Mouse (Mus musculus) embryonic facial prominence, embryonic 12.5 days (tissue): ENCODE measurements at regions not wholly inside any gene's neighbourhood (a gene's known extent, or its start where the extent isn't known, plus 50 kb on each side); places are given as distances from the start of the nearest gene placed in this dataset.

Experiments
- ATAC-seq: fragments of 200-750 bp; cut with Nextera tagmentation; 2 replicates; pipeline ENCODE4 v1.8.0; 2017; ENCODE audit not compliant: insufficient number of reproducible peaks, insufficient read depth, low FRiP score, low TSS enrichment
- H3K27ac ChIP-seq: fragments of 300-500 bp; sonication (generic); 2 replicates; pipeline ENCODE4 v1.5.1; 2016; ENCODE audit warnings: mild to moderate bottlenecking
- H3K27me3 ChIP-seq: fragments of 300-500 bp; sonication (generic); 2 replicates; pipeline ENCODE4 v1.6.1; 2016; ENCODE audit warnings: mild to moderate bottlenecking, moderate library complexity
- H3K36me3 ChIP-seq: fragments of 300-500 bp; sonication (generic); 2 replicates; pipeline ENCODE4 v1.6.1; 2016; ENCODE audit warnings: mild to moderate bottlenecking
- H3K4me1 ChIP-seq: fragments of 300-500 bp; sonication (generic); 2 replicates; pipeline ENCODE4 v1.6.1; 2016
- H3K4me2 ChIP-seq: fragments of 300-500 bp; sonication (generic); replicated peaks from 2 replicates; pipeline ENCODE4 v1.6.1; 2016; ENCODE audit warnings: mild to moderate bottlenecking, moderate library complexity
- H3K4me3 ChIP-seq: fragments of 300-500 bp; sonication (generic); 2 replicates; pipeline ENCODE4 v1.5.1; 2016; ENCODE audit warnings: mild to moderate bottlenecking
- H3K9ac ChIP-seq: fragments of 300-500 bp; sonication (generic); 2 replicates; pipeline ENCODE4 v1.6.1; 2016; ENCODE audit warnings: mild to moderate bottlenecking, moderate library complexity
- H3K9me3 ChIP-seq: fragments of 300-500 bp; sonication (generic); 2 replicates; pipeline ENCODE4 v1.6.1; 2016; ENCODE audit warnings: mild to moderate bottlenecking, moderate library complexity
- WGBS: fragments of 180-500 bp; shearing (Covaris S2); methylation state at CpG from one replicate; pipeline ENCODE4 v1.1.7; 2016; 5-methylcytosine and 5-hydroxymethylcytosine counted together

DNA sequence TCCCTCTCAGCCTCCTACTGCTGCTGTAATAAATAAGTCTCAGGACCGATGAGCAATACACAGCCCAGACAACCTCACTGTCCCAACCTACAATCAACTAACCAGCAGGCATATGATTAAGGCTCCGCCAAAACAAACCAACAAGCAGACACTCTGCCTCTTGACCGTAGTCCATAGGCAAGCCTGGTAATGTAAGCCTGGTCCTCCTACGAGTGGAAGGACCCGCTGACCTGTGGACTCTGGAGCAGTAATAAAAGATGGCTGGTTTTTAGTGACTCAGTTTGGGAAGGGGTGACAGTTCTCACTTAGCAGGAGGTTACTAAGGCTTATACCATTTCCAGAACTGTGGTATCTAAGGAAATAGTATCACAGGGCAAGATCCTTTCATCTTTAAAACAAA is 53.4 kb downstream of the Gm47996 start:
- Histone ChIP-seq H3K4me1 (0 out of 2 replicates have a peak, but pooled peaks cover 6% of the 10 kb centered on the region), H3K36me3 (no peaks in the 10 kb centered on the region), H3K4me2 (no peak overlapping the region), H3K4me3 (no peak overlapping the region), H3K9ac (no peak overlapping the region), H3K9me3 (no peaks in the 10 kb centered on the region), H3K27ac (no peak overlapping the region), H3K27me3 (no peaks in the 10 kb centered on the region)
- WGBS, result 76% methylated on average over 5 of the region's 5 CpGs
- ATAC-seq, result no peak

DNA sequence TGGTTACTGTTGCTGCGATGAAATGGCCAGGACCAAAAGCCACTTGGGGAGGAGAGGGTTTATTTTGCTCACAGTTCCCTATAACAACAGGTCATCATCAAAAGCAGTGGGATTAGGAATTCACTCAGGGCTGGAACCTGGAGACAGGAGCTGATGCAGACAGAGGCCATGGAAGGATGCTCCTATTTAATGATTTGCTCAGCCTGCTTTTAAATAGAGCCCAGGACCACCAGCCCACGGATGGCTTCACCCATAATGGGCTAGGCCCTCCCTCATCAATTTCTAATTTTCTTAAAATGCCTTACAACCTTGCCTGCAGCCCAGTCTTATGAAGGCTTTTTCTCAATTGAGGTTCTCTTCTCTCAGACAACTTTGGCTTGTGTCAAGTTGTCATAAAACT is 53.9 kb downstream of the Gm47996 start:
- WGBS, result 66% methylated on average over 2 of the region's 2 CpGs
- H3K4me1 ChIP-seq, result 0 out of 2 replicates have a peak, but pooled peaks cover 3% of the 10 kb centered on the region

DNA sequence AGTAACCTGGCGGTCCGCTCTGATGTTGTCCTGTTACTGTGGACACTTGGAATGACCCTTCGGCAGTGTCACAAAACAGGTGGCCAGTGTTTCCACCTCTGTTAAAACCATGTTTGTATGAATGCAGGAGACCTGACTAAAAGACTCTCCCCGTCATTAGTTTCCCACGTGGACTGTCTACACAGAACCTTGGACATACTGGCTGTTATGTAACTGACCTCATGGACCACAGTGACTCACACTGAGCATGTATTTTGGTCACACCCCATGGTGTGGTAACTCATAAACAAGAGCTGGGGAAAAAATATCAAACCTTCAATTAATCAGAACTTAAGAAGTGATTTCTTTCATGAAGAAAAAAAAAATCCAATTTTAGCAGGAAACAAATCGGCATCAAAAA is 54.9 kb downstream of the Gm47996 start:
- WGBS, result 94% methylated on average over 6 of the region's 6 CpGs
- H3K9me3 ChIP-seq, result no peaks in the 10 kb centered on the region
- no peak overlapping the region for H3K4me3 ChIP-seq
- H3K4me2 ChIP-seq, result no peak overlapping the region
- H3K4me1 ChIP-seq, result no peaks in the 10 kb centered on the region
- H3K9ac ChIP-seq, result no peak overlapping the region
- no peaks in the 10 kb centered on the region for H3K36me3 ChIP-seq
- no peaks in the 10 kb centered on the region for H3K27me3 ChIP-seq
- no peak for ATAC-seq
- H3K27ac ChIP-seq, result no peak overlapping the region

More for the DNA sequence above, 53.9 kb downstream of the Gm47996 start:
- Histone ChIP-seq H3K36me3 (no peaks in the 10 kb centered on the region), H3K4me3 (no peak overlapping the region), H3K4me2 (no peak overlapping the region), H3K9ac (no peak overlapping the region), H3K9me3 (no peaks in the 10 kb centered on the region), H3K27me3 (no peaks in the 10 kb centered on the region), H3K27ac (no peak overlapping the region)
- ATAC-seq, result no peak

DNA sequence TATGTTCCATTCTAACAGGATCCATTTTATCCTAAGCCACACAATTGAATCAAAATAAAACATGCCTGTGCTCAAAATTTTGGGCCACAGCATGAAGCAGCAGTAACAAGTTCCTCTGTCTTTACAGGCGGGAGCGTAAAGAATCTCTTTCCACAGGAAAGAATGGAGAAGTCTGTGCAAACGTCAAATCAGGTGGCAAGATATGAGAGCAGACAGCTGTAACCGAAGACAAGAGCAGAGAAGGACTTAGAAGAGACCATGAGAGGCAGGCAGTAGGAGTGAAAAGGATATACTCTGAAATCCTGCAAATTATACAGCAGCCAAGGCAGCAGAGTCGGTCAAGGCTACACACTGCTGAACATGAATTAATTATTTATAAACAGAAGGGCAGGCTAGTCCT is 55.7 kb downstream of the Gm47996 start:
- H3K4me2 ChIP-seq, result no peak overlapping the region
- no peaks in the 10 kb centered on the region for H3K9me3 ChIP-seq
- no peaks in the 10 kb centered on the region for H3K4me1 ChIP-seq
- WGBS, result 63% methylated on average over 5 of the region's 5 CpGs
- no peaks in the 10 kb centered on the region for H3K27me3 ChIP-seq
- H3K36me3 ChIP-seq, result no peaks in the 10 kb centered on the region
- H3K9ac ChIP-seq, result no peak overlapping the region
- H3K4me3 ChIP-seq, result no peak overlapping the region
- no peak overlapping the region for H3K27ac ChIP-seq
- no peak for ATAC-seq

DNA sequence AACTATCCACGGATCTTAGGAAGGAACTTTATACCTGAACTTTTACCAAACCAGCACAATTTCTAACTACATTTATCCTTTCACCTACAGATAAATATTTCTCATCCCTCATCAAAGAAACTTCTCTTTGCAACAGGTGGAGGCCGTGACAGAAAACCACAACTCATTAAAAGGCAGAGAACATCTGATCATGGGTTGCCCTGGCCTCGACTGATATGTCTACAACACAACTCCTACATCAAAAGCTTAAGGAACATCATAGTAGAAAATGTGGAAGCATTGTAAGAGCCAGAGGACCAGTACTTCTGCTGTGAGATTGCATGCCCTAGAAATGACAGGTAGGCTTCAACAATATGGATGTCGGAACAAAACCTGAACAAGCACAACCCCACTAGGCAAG is 56.8 kb downstream of the Gm47996 start:
- no peak overlapping the region for H3K9ac ChIP-seq
- no peaks in the 10 kb centered on the region for H3K36me3 ChIP-seq
- H3K27ac ChIP-seq, result no peak overlapping the region
- H3K27me3 ChIP-seq, result no peaks in the 10 kb centered on the region
- H3K4me3 ChIP-seq, result no peak overlapping the region
- no peaks in the 10 kb centered on the region for H3K9me3 ChIP-seq
- ATAC-seq, result no peak
- H3K4me1 ChIP-seq, result no peaks in the 10 kb centered on the region
- no peak overlapping the region for H3K4me2 ChIP-seq
- WGBS, result 90% methylated on average over 4 of the region's 4 CpGs

DNA sequence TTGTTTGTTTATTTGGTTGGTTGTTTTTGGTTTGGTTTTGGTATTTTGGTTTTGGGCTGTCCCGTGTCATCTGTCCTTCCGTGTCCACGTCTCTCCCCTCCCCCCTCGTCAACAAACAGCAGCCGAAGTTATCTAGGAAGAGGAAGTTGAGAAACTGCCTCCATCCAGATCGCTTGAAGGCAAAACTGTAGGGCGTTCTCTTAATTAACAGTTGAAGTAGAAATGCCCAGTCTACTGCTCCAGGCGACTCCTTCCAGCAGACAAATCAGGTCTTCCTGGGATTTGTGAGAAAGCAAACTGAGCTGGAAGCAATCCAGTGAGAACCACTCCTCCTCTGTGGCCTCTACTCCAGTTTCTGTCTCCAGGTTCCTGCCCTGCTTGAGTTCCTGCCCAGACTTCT is 60.8 kb downstream of the Gm47996 start:
- Histone ChIP-seq H3K4me3 (no peak overlapping the region), H3K4me1 (no peaks in the 10 kb centered on the region), H3K4me2 (no peak overlapping the region), H3K9ac (no peak overlapping the region), H3K36me3 (no peaks in the 10 kb centered on the region), H3K27me3 (no peaks in the 10 kb centered on the region), H3K27ac (no peak overlapping the region), H3K9me3 (no peaks in the 10 kb centered on the region)
- no peak for ATAC-seq
- 57% methylated on average over 8 of the region's 8 CpGs for WGBS

DNA sequence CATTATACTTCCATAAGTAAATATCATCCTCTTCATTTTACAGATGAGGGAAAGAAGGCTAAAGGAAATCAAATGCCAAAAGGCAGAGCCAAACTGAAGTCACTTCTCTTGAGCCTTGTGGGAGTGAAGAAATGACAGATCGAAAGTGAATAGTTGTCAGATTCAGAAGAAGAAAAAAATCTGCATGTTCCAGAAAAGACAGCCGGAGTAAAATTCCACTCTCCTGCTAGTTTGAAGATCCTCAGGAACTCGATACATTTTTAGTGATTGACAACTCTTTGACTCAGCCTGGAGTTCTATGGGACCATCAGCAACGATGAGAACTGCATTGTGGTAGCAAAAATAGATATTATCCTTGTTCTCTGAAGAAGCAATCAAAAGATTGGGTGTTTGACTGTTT is 64.4 kb downstream of the Gm47996 start:
- no peak for ATAC-seq
- 85% methylated on average over 4 of the region's 4 CpGs for WGBS
- H3K9me3 ChIP-seq, result no peaks in the 10 kb centered on the region
- no peak overlapping the region for H3K9ac ChIP-seq
- H3K4me2 ChIP-seq, result no peak overlapping the region
- no peaks in the 10 kb centered on the region for H3K36me3 ChIP-seq
- H3K4me3 ChIP-seq, result no peak overlapping the region
- no peaks in the 10 kb centered on the region for H3K27me3 ChIP-seq
- H3K27ac ChIP-seq, result no peak overlapping the region
- H3K4me1 ChIP-seq, result no peaks in the 10 kb centered on the region

DNA sequence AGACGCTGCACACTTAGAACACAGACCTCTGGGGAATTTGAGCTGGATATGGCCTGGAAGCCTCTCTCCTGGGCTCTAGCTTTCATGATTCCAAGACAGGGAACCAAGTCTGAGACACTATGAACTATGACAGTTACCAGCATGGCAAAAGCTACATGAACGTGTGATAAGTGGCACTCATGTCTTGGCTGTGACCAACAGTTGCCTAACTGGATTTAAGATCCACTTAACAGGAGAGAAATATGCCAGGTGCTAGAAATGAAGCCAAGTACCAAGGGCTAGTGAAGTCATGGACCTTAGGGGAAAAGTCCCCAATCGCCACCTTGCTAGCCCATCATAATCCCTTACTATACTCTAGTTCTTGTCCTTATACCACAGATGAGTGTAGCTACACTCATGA is 65.7 kb downstream of the Gm47996 start:
- Histone ChIP-seq H3K4me1 (no peaks in the 10 kb centered on the region), H3K4me2 (no peak overlapping the region), H3K27ac (no peak overlapping the region), H3K4me3 (no peak overlapping the region), H3K9ac (no peak overlapping the region), H3K36me3 (no peaks in the 10 kb centered on the region), H3K27me3 (no peaks in the 10 kb centered on the region), H3K9me3 (no peaks in the 10 kb centered on the region)
- 79% methylated on average over 3 of the region's 3 CpGs for WGBS
- no peak for ATAC-seq

DNA sequence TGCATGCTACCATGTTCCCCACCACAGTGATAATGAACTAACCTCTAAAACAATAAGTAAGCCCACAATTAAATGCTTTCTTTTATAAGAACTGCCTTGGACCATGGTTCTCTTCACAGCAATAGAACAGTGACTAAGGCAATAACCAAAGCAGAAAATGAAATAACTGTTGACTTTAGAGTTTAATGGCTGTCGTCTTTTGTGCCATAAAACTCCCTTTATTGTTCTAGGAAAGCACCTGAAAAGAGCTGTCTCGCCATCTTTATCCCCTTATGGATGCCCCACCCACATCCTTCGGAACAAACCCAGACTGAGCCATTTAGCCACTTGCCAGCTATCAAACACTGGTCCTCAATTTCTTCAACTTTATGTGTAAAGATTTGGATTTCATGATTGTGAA is 64.3 kb upstream of the Ivns1abp start:
- Histone ChIP-seq H3K4me1 (no peaks in the 10 kb centered on the region), H3K9me3 (no peaks in the 10 kb centered on the region), H3K9ac (no peak overlapping the region), H3K27ac (no peak overlapping the region), H3K27me3 (no peaks in the 10 kb centered on the region), H3K4me2 (no peak overlapping the region), H3K36me3 (no peaks in the 10 kb centered on the region), H3K4me3 (no peak overlapping the region)
- ATAC-seq, result no peak
- WGBS, result 82% methylated on average over 3 of the region's 3 CpGs

DNA sequence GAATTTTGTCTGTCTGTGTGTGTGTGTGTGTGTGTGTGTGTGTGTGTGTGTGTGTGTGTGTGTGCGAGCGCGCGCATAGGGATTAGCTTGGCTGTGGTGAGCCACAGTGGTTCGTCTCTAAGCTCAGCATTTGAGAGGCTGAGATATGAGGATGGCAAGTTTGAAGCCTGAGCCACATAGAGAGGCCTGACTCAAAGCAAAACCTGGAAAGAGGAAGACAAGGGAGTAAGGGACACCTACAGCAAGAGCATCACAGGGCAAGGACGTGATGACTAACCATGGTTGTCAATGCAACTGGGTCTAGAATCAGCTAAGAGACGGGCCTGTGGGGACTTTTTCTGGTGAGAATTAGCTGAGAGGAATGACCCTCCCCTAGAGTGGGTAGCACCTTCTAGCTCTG is 59.2 kb upstream of the Ivns1abp start:
- no peaks in the 10 kb centered on the region for H3K4me1 ChIP-seq
- 90% methylated on average over 7 of the region's 7 CpGs for WGBS
- no peak overlapping the region for H3K4me2 ChIP-seq
- H3K4me3 ChIP-seq, result no peak overlapping the region
- H3K27me3 ChIP-seq, result no peaks in the 10 kb centered on the region
- H3K27ac ChIP-seq, result no peak overlapping the region
- no peaks in the 10 kb centered on the region for H3K9me3 ChIP-seq
- H3K9ac ChIP-seq, result no peak overlapping the region
- ATAC-seq, result no peak
- H3K36me3 ChIP-seq, result no peaks in the 10 kb centered on the region

DNA sequence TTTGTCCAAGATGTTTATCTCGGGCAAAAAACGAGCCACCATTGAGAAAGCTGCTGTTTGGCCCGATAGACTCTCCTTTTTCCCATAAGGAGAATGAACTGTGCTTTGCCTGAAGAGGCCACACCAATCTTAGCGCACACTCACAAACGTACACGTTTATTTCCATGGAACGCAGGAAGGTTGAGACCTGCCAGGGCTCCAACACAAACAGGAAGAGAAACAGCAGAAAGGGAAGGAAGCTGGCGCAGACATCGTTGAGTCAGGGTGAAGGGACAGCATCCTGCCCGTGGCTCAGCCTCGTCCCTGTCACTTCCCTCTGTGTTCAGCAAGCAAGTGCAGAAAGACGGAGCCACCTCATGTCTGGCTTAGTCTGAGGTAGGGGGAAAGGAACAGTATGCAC is 56.8 kb upstream of the Ivns1abp start:
- H3K4me2 ChIP-seq, result 0 out of 2 replicates have a peak overlapping the region, but pooled peaks have one; percentile 14
- no peak overlapping the region for H3K9ac ChIP-seq
- no peaks in the 10 kb centered on the region for H3K9me3 ChIP-seq
- H3K27me3 ChIP-seq, result no peaks in the 10 kb centered on the region
- 39% methylated on average over 12 of the region's 12 CpGs for WGBS
- no peaks in the 10 kb centered on the region for H3K36me3 ChIP-seq
- ATAC-seq, result no peak
- no peak overlapping the region for H3K27ac ChIP-seq
- H3K4me1 ChIP-seq, result no peaks in the 10 kb centered on the region
- H3K4me3 ChIP-seq, result no peak overlapping the region

DNA sequence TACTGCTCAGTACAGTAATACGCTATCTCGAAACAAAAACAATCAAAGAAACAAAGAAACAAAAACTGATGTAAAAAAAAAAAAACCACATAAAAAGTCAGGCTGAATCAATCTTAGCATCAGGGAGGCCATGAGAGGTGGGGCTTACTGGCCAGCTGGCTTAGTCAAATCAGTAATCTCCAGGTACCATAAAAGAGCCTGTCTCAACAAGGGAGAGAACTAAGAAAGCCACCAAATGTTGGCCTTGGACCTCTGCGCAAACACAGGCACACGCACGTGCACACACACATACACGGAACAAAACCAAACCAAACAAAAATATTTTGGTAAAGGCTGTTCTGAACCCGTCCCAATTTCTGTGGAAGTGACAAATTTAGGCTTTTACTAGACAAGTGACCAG is 55.2 kb upstream of the Ivns1abp start:
- no peak for ATAC-seq
- no peaks in the 10 kb centered on the region for H3K36me3 ChIP-seq
- H3K4me3 ChIP-seq, result no peak overlapping the region
- H3K27ac ChIP-seq, result no peak overlapping the region
- 92% methylated on average over 7 of the region's 7 CpGs for WGBS
- no peaks in the 10 kb centered on the region for H3K4me1 ChIP-seq
- H3K9ac ChIP-seq, result no peak overlapping the region
- H3K9me3 ChIP-seq, result no peaks in the 10 kb centered on the region
- no peak overlapping the region for H3K4me2 ChIP-seq
- no peaks in the 10 kb centered on the region for H3K27me3 ChIP-seq
